Mouse (Mus musculus) myocyte (in vitro differentiated cells): Measurements from ENCODE around the gene Fbxo17.
A peak's percentile ranks its signal among the peaks of the same experiment; 100 is the strongest.

ENCODE experiments used
- CEBPB ChIP-seq: IDR thresholded peaks from 2 replicates; pipeline ENCODE4 v1.6.1; 2011; ENCODE audit warnings: mild to moderate bottlenecking, moderate library complexity; ENCODE audit not compliant: poor library complexity, insufficient read depth, severe bottlenecking
- MAX ChIP-seq: IDR thresholded peaks from one replicate; pipeline ENCODE4 v1.6.1; 2011; ENCODE audit warnings: low read depth, mild to moderate bottlenecking, control low read depth
- MYOG ChIP-seq, 3 experiments: IDR thresholded peaks; one replicate each; pipeline ENCODE4 v1.6.1; 2011; ENCODE audit warnings: control low read depth in 2 of 3, low read depth in 2 of 3, mild to moderate bottlenecking in 2 of 3; ENCODE audit not compliant: insufficient read length in 2 of 3, control insufficient read depth in 1 of 3, insufficient read depth in 1 of 3
- POLR2A ChIP-seq: IDR thresholded peaks from one replicate; pipeline ENCODE4 v1.6.1; 2011; ENCODE audit warnings: low read depth, mild to moderate bottlenecking, control low read depth, moderate library complexity; ENCODE audit not compliant: insufficient read length
- POLR2AphosphoS2 ChIP-seq: IDR thresholded peaks from one replicate; pipeline ENCODE4 v1.6.1; 2011; ENCODE audit warnings: low read depth, control low read depth; ENCODE audit not compliant: insufficient read length
- USF1 ChIP-seq: IDR thresholded peaks from one replicate; pipeline ENCODE4 v1.6.1; 2011; ENCODE audit warnings: low read depth, mild to moderate bottlenecking, control low read depth, moderate library complexity

- TF ChIP-seq POLR2AphosphoS2 (no peak), CEBPB (no peak), MYOG (IDR thresholded peaks at IDR 0.05; ENCODE audit: control insufficient read depth in 1 of 3, insufficient read depth in 1 of 3, insufficient read length in 2 of 3, low read depth in 2 of 3) (peak; percentile 61 to 98 (median 88)), USF1 (no peak), POLR2A (no peak), MAX (no peak)
Measured at GRCm38 (mm10) chr7:28720753-28721537, 4.3 kb downstream of the Fbxo17 start.
